Mouse (Mus musculus) midbrain, postnatal 0 days (tissue): Measurements from ENCODE around the gene Chchd1. TPM values are rescaled to one million over a fixed set of nuclear protein-coding genes. Genes with fewer than 3 reads are reported as not detected.

Experiments
- ATAC-seq: fragments of 200-750 bp; cut with Nextera tagmentation; 2 replicates; pipeline ENCODE4 v1.8.0; 2017; ENCODE audit warnings: moderate number of reproducible peaks, mild to moderate bottlenecking, moderate TSS enrichment, moderate library complexity; ENCODE audit not compliant: low FRiP score
- DNase-seq: peaks from one replicate; pipeline ENCODE4 v3.0.0-alpha.2; 2015; ENCODE audit warnings: low spot score
- H3K27ac ChIP-seq: fragments of 300-500 bp; sonication (generic); 2 replicates; pipeline ENCODE4 v1.5.1; 2014; ENCODE audit warnings: low read depth, mild to moderate bottlenecking, low read length, mixed read lengths
- H3K27me3 ChIP-seq: fragments of 300-500 bp; sonication (generic); 2 replicates; pipeline ENCODE4 v1.6.1; 2014; ENCODE audit warnings: low read length, control low read depth, mixed read lengths; ENCODE audit not compliant: insufficient read depth
- H3K36me3 ChIP-seq: fragments of 300-500 bp; sonication (generic); 2 replicates; pipeline ENCODE4 v1.6.1; 2014; ENCODE audit warnings: low read length, control low read depth, mixed read lengths; ENCODE audit not compliant: insufficient read depth
- H3K4me1 ChIP-seq: fragments of 300-500 bp; sonication (generic); 2 replicates; pipeline ENCODE4 v1.6.1; 2014; ENCODE audit warnings: mild to moderate bottlenecking, control low read depth, antibody characterized with exemption, low read length, mixed read lengths; ENCODE audit not compliant: insufficient read depth
- H3K4me2 ChIP-seq: fragments of 300-500 bp; sonication (generic); 2 replicates; pipeline ENCODE4 v1.6.1; 2014; ENCODE audit warnings: low read depth, mild to moderate bottlenecking, low read length, mixed read lengths; ENCODE audit not compliant: poor library complexity, severe bottlenecking
- H3K4me3 ChIP-seq: fragments of 300-500 bp; sonication (generic); 2 replicates; pipeline ENCODE4 v1.5.1; 2014; ENCODE audit warnings: low read depth, mild to moderate bottlenecking, low read length, moderate library complexity
- H3K9ac ChIP-seq: fragments of 300-500 bp; sonication (generic); replicated peaks from 2 replicates; pipeline ENCODE4 v1.6.1; 2014; ENCODE audit warnings: mild to moderate bottlenecking, low read length, moderate library complexity, mixed read lengths; ENCODE audit not compliant: poor library complexity, severe bottlenecking
- H3K9me3 ChIP-seq: fragments of 300-500 bp; sonication (generic); 2 replicates; pipeline ENCODE4 v1.6.1; 2016; ENCODE audit warnings: low read length, control low read depth
- CTCF ChIP-seq: IDR thresholded peaks from 2 replicates; pipeline ENCODE4 v1.5.1; 2016; ENCODE audit warnings: antibody characterized with exemption, mild to moderate bottlenecking
- WGBS: fragments of 180-500 bp; shearing (Covaris S2); extraction: QIAGEN DNeasy Blood & Tissue Kit; methylation state at CpG from one replicate; pipeline ENCODE4 v1.1.7; 2014; 5-methylcytosine and 5-hydroxymethylcytosine counted together
- polyA plus RNA-seq: library from polyadenylated mRNA; unstranded; fragments of >200 nt; fragmentation: Nextera tagmentation; extraction: Ambion mirVana; gene quantifications from 2 replicates; pipeline ENCODE4 v1.2.1, GENCODE M21; 2015
- total RNA-seq: library from RNA; depleted of rRNA; stranded (reverse); fragments of >200 nt; gene quantifications from 2 replicates; pipeline ENCODE4 v1.2.3, GENCODE M21; 2014

Chchd1 gene
- total and polyA plus RNA-seq, 2 experiments from 2014 or later = 122 to 195 TPM

GRCm38 (mm10) chr14:20707201-20708190 is 4.7 kb downstream of the Chchd1 start, which contains the start of gene Zswim8:
Gene Zswim8 (plus strand): TSS chr14:20707552.
- DNase-seq (peak; percentile 95), ATAC-seq (peak; percentile 94)
- under 1% methylated on average over 68 of the region's 80 CpGs for whole genome bisulfite sequencing
- peaks cover 8% of the 10 kb centered on the region for H3K4me1 ChIP-seq
- H3K27ac ChIP-seq = peak within 1 kb of the TSS; percentile 93
- H3K27me3 ChIP-seq = no peaks in the 10 kb centered on the region
- H3K36me3 ChIP-seq = peaks cover 15% of the 10 kb centered on the region
- no peaks in the 10 kb centered on the region for H3K9me3 ChIP-seq
- H3K4me3 ChIP-seq = peak within 1 kb of the TSS; percentile 100
- peak within 1 kb of the TSS; percentile 73 for H3K4me2 ChIP-seq
- no peak for TF ChIP-seq CTCF
- H3K9ac ChIP-seq = peak within 1 kb of the TSS; percentile 99

- no peaks in the 10 kb centered on the region for H3K27me3 ChIP-seq
- H3K4me2 ChIP-seq = peak overlapping the region; percentile 73
- WGBS = 5% methylated on average over 10 of the region's 10 CpGs
- peak overlapping the region; percentile 93 for H3K27ac ChIP-seq
- no peaks in the 10 kb centered on the region for H3K9me3 ChIP-seq
- H3K36me3 ChIP-seq = peaks cover 22% of the 10 kb centered on the region
- H3K4me3 ChIP-seq = peak overlapping the region; percentile 100
- no peak for TF ChIP-seq CTCF
- H3K9ac ChIP-seq = peak overlapping the region; percentile 99
- DNase-seq (no peak), ATAC-seq (no peak)
- H3K4me1 ChIP-seq = peaks cover 8% of the 10 kb centered on the region
These were observed 5.4 kb downstream of the Chchd1 start for GRCm38 (mm10) chr14:20708239-20708638.

- H3K36me3 ChIP-seq = peaks cover 77% of the 10 kb centered on the region
- H3K4me3 ChIP-seq = no peak overlapping the region
- H3K4me2 ChIP-seq = no peak overlapping the region
- H3K9ac ChIP-seq = no peak overlapping the region
- H3K9me3 ChIP-seq = no peaks in the 10 kb centered on the region
- no peak for TF ChIP-seq CTCF
- no peaks in the 10 kb centered on the region for H3K27me3 ChIP-seq
- H3K27ac ChIP-seq = no peak overlapping the region
- ATAC-seq = no peak
- 76% methylated on average over 11 of the region's 11 CpGs for WGBS
- no peak for DNase-seq
- H3K4me1 ChIP-seq = peaks cover 5% of the 10 kb centered on the region
These were observed 11.0 kb downstream of the Chchd1 start for GRCm38 (mm10) chr14:20713832-20714231.

GRCm38 (mm10) chr14:20718443-20718842 is 15.6 kb downstream of the Chchd1 start:
- no peak overlapping the region for H3K9ac ChIP-seq
- no peak for ATAC-seq
- H3K4me3 ChIP-seq = no peak overlapping the region
- H3K36me3 ChIP-seq = peaks cover 95% of the 10 kb centered on the region
- no peak overlapping the region for H3K27ac ChIP-seq
- no peak for DNase-seq
- 89% methylated on average over 10 of the region's 10 CpGs for whole genome bisulfite sequencing
- TF ChIP-seq CTCF = no peak
- no peaks in the 10 kb centered on the region for H3K4me1 ChIP-seq
- no peaks in the 10 kb centered on the region for H3K27me3 ChIP-seq
- no peaks in the 10 kb centered on the region for H3K9me3 ChIP-seq
- no peak overlapping the region for H3K4me2 ChIP-seq

DNA sequence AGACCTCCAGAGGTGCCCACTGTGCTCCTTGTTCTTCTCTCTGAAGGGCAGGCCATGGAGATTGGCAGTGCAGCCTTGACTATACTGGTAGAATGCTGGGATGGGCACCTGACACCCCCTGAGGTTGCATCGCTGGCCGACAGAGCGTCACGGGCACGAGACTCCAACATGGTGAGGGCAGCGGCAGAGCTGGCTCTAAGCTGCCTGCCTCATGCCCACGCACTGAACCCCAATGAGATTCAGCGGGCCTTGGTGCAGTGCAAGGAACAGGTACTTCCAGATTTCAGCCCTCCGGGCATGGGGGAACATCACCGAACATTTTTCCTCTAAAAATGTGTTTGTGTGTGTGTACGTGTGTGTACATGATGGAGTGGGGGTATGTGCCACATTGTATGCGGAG is 17.0 kb downstream of the Chchd1 start:
- DNase-seq (no peak), ATAC-seq (no peak)
- Histone ChIP-seq H3K9ac (no peak overlapping the region), H3K4me2 (no peak overlapping the region), H3K4me3 (no peak overlapping the region), H3K27me3 (no peaks in the 10 kb centered on the region), H3K4me1 (no peaks in the 10 kb centered on the region), H3K27ac (no peak overlapping the region), H3K36me3 (peaks cover 93% of the 10 kb centered on the region), H3K9me3 (no peaks in the 10 kb centered on the region)
- WGBS = 94% methylated on average over 12 of the region's 12 CpGs
- no peak for TF ChIP-seq CTCF

DNA sequence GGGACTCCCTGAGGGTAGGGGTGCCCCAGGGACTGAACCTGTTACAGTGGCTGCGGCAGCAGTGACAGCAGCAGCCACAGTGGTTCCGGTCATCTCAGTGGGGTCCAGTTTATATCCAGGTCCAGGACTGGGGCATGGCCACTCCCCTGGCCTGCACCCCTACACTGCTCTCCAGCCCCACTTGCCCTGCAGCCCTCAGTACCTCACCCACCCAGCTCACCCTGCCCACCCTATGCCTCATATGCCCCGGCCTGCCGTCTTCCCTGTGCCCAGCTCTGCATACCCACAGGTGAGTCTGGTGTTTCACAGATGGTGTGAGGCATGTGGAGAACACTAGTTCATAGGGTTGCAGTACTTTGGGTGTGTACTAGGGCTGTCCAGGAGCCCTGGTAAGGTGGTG is 18.6 kb downstream of the Chchd1 start:
- Histone ChIP-seq H3K4me1 (no peaks in the 10 kb centered on the region), H3K27me3 (no peaks in the 10 kb centered on the region), H3K27ac (no peak overlapping the region), H3K36me3 (peaks cover 90% of the 10 kb centered on the region), H3K9me3 (no peaks in the 10 kb centered on the region), H3K4me3 (no peak overlapping the region), H3K9ac (no peak overlapping the region), H3K4me2 (no peak overlapping the region)
- DNase-seq = no peak
- ATAC-seq = peak; percentile 41
- WGBS = 89% methylated on average over 4 of the region's 4 CpGs
- TF ChIP-seq CTCF = no peak
